Mouse (Mus musculus) cerebellum, adult 11-12 months (tissue): ENCODE data around the gene Fermt3.

ENCODE experiments used
- DNase-seq: peaks from one replicate; pipeline ENCODE4 v3.0.0; 2022

The Fermt3 gene

DNA sequence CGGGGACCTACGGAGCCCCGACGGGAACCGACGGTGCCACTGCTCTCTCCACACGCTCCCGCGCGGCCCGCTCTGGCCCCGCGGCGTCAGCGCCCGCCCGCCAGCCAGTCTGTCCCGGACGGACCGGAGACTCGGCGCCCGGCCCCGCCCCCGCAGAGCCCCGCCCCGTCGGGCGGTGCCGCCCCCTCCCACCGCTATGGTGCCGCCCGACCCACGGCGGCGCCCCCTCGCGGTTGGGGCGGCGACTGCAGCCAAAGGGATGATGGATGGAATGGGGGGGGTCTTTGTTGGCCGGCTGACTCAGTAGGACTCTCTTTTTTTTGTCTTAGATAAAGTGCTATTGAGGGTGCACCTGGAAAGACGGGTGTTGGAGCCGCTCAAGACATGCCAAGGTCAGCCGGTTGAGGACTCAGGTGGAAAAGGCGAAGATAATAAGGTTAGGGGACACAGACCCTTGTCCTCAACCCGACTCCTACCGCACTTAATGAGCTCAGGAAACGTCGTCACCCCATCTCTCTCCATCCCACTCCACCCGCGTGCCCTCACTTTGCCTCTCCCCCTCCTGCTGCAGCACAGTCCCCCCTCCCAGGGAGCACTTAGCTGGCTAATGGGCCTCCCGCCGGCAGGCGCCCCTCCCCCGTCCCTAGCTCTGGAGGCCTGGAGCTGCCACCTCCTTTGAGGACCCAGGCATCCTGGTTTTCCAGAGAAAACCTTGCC, 49.4 kb downstream of the Fermt3 start:
- no peak for DNase-seq

DNA sequence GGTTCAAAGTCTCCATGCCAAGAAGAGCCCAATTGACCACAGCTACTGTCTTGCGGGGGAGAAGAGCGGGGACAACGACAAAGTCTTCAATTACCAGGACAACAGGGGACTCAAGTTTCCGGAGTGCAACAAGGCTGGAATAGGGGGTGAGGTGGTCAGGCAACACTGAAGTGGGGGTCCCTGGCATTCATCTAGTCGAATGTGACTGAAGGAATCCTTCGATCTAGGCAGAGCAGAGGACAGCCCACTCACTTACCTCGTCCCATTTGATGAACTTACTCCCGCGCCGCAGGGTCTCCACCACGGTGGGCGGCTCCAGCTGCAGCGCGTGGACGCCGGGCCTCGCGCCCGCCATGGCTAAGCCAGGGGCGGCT, 50.0 kb downstream of the Fermt3 start:
- DNase-seq = no peak

- no peak for DNase-seq
These were observed 50.6 kb downstream of the Fermt3 start for GRCm38 (mm10) chr19:6968491-6969271.

GRCm38 (mm10) chr19:6956461-6956860, 62.8 kb downstream of the Fermt3 start:
- DNase-seq = no peak

- DNase-seq = peak; percentile 42
These were observed 63.8 kb downstream of the Fermt3 start for GRCm38 (mm10) chr19:6955424-6955823.

DNA sequence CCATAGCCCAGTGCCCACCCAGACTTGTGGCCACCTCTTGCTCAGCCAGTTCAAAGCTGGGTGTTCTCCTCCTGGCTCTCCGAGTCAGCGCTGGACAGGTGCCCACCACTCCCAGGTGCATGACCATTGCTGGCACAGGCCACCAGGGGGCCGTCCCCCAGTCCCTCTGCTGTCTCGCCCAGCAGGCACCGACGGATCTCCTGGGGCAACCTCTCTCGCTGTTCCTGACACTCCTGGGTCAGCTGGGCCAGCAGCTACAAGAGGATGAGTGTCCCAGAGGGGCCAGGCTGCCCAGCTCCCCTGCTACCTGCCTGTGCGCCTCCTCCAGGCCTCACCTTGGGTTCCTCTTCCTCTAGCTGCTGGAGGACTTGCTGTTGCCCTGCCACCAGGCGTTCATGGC, 65.2 kb downstream of the Fermt3 start:
- DNase-seq = peak; percentile 72

GRCm38 (mm10) chr19:6952712-6953037, 66.6 kb downstream of the Fermt3 start:
- DNase-seq = peak; percentile 65

DNA sequence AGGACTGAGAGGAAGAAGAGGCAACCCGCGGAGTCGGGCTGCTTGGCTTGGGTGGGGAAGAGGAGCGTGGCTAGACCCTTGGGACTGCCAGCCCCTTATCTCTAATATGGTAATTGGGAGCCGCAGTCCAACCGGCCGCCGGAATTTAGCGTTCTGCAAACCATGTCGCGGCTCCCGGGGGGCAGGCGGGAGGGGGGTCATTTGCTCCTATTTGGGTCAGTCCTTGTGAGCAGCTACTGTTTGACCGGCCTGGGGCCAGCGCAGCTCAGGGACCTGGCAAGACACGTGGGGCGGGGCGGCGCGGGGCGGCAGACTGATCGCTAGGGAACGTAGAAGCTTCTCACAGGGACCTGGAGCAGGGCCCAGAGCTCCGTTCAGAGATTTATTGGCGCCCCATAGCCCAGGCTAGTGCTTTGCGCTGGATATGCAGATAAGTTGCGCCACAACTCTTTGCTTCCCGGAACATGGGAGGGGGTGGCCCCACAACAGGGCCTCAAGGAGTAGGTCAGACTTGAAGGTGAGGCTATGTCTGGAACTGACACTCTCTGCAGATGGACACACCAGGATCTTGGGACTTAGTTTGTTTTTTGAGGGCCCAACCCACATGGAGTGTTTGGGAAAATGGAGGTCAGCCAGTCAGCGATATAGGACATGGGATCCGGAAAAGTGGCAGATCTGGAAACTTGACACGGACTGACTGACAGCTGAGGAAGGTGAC, 67.1 kb downstream of the Fermt3 start:
- peak; percentile 89 for DNase-seq

DNA sequence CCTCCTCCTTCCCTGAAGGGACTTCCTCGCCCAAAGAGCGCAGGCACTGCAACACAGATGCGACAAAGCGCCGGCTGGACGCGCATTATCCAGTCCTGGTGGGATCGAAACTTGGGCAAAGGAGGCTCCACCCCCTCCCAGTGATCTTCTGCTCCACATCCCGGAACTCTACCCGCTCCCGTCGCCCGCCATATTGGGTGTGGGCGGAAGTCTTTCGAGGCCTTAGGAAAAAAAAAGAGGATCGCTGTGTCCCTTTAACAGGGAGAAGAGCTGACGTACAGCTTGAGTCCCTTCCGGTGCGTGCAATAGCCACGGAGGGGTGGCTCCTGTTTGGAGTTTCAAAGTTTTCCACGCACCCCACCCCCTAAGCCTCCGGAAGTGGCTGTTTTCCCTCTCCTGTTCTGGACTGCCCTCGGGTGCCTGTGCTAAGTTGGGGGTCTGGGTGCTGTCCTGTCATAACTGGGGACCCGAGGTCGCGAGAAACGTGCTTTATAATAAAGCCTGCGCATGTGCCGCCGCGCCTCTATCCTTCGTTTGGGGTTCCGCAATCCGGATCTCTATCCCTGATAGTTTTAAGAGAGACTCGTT, 67.8 kb downstream of the Fermt3 start:
- DNase-seq = peak; percentile 94

GRCm38 (mm10) chr19:6950613-6951153, 68.6 kb downstream of the Fermt3 start:
- DNase-seq = peak; percentile 72

GRCm38 (mm10) chr19:6949951-6950350, 69.3 kb downstream of the Fermt3 start:
- DNase-seq = peak; percentile 35

DNA sequence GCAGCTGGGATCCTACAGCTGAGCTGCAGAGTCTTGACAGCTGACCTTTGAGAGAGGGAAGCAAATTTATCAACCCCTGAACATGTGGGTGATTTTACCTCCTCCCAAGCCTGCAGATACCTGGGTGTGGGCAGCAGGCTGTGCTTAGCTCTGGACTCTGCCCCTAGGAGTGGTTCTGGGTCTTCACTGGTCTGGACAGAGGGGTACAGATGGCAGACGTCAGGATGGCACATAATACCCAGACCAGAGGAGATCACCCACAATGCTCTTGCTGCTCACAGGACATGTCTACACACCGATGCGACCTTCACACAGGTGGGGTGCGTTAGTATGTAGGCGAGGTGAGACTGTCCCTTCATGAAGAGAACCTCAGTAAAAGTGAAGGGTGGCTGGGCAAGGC, 69.7 kb downstream of the Fermt3 start:
- peak; percentile 46 for DNase-seq
